Mouse (Mus musculus) thymus, adult 2 months (tissue): Measurements from ENCODE around the gene Gadd45g. TPM values are rescaled to one million over a fixed set of nuclear protein-coding genes. Genes with fewer than 3 reads are reported as not detected.

Experiments used
- DNase-seq: peaks from one replicate; pipeline ENCODE4 v3.0.0; 2021
- H3K27ac ChIP-seq: fragments of 200-500 bp; 2 replicates; pipeline ENCODE4 v1.5.1; 2012; ENCODE audit warnings: low read length, control low read depth; ENCODE audit not compliant: control insufficient read depth, insufficient read depth
- H3K27me3 ChIP-seq: fragments of 200-500 bp; 2 replicates; pipeline ENCODE4 v1.6.1; 2012; ENCODE audit warnings: mild to moderate bottlenecking, low read length, moderate library complexity, mixed read lengths; ENCODE audit not compliant: control insufficient read depth, insufficient read depth
- H3K36me3 ChIP-seq: fragments of 200-500 bp; 2 replicates; pipeline ENCODE4 v1.6.1; 2012; ENCODE audit warnings: mild to moderate bottlenecking, low read length, moderate library complexity; ENCODE audit not compliant: control insufficient read depth, insufficient read depth
- H3K4me1 ChIP-seq: fragments of 200-500 bp; replicated peaks from 2 replicates; pipeline ENCODE4 v1.6.1; 2012; ENCODE audit warnings: low read length; ENCODE audit not compliant: control insufficient read depth, insufficient read depth
- H3K4me3 ChIP-seq: fragments of 200-500 bp; 2 replicates; pipeline ENCODE4 v1.5.1; 2012; ENCODE audit warnings: mild to moderate bottlenecking, low read length, control low read depth, moderate library complexity; ENCODE audit not compliant: control insufficient read depth, insufficient read depth
- CTCF ChIP-seq: fragments of 200-500 bp; IDR thresholded peaks from 2 replicates; pipeline ENCODE4 v1.5.1; 2012; ENCODE audit warnings: mild to moderate bottlenecking, control low read depth, low read length, moderate library complexity, borderline replicate concordance; ENCODE audit not compliant: control insufficient read depth, poor library complexity, insufficient read depth; ENCODE audit errors: extremely low read depth
- POLR2A ChIP-seq: fragments of 200-500 bp; IDR thresholded peaks from 2 replicates; pipeline ENCODE4 v1.6.1; 2012; ENCODE audit warnings: mild to moderate bottlenecking, low read length, control low read depth, moderate library complexity; ENCODE audit not compliant: control insufficient read depth, poor library complexity, insufficient read depth; ENCODE audit errors: extremely low read depth
- WGBS: fragments of 180-500 bp; shearing (Covaris S2); methylation state at CpG from one replicate; pipeline ENCODE4 v1.1.7; 2018; 5-methylcytosine and 5-hydroxymethylcytosine counted together
- polyA plus RNA-seq: library from polyadenylated mRNA; depleted of rRNA; stranded (reverse); fragments of >200 nt; gene quantifications from 2 replicates; pipeline ENCODE4 v1.2.3, GENCODE M21; 2012

Gene Gadd45g
- polyA plus RNA-seq, 1 experiment: 16.2 TPM

- WGBS: 83% methylated on average over 7 of the region's 7 CpGs
Observed at GRCm38 (mm10) chr13:51852560-51853190, 6.2 kb downstream of the Gadd45g start.

GRCm38 (mm10) chr13:51853301-51854243 lies 7.1 kb downstream of the Gadd45g start:
- Histone ChIP-seq H3K36me3 (no peaks in the 10 kb centered on the region), H3K27me3 (no peaks in the 10 kb centered on the region), H3K4me3 (no peak overlapping the region), H3K4me1 (peaks cover 13% of the 10 kb centered on the region), H3K27ac (no peak overlapping the region)
- TF ChIP-seq POLR2A (no peak), CTCF (no peak)
- WGBS: 71% methylated on average over 16 of the region's 16 CpGs
- DNase-seq: no peak

More at GRCm38 (mm10) chr13:51852560-51853190, 6.2 kb downstream of the Gadd45g start:
- Histone ChIP-seq H3K27ac (no peak overlapping the region), H3K27me3 (no peaks in the 10 kb centered on the region), H3K36me3 (no peaks in the 10 kb centered on the region), H3K4me3 (no peak overlapping the region), H3K4me1 (peaks cover 14% of the 10 kb centered on the region)
- DNase-seq: no peak
- TF ChIP-seq POLR2A: no peak
- TF ChIP-seq CTCF: no peak

GRCm38 (mm10) chr13:51855584-51855983 lies 9.1 kb downstream of the Gadd45g start:
- H3K27me3 ChIP-seq: no peaks in the 10 kb centered on the region
- no peak overlapping the region for H3K27ac ChIP-seq
- 52% methylated on average over 5 of the region's 5 CpGs for whole genome bisulfite sequencing
- TF ChIP-seq CTCF (no peak), POLR2A (no peak)
- H3K36me3 ChIP-seq: no peaks in the 10 kb centered on the region
- no peak for DNase-seq
- H3K4me1 ChIP-seq: peaks cover 5% of the 10 kb centered on the region
- H3K4me3 ChIP-seq: no peak overlapping the region

- H3K27me3 ChIP-seq: no peaks in the 10 kb centered on the region
- 89% methylated on average over 5 of the region's 5 CpGs for WGBS
- no peak for DNase-seq
- no peaks in the 10 kb centered on the region for H3K36me3 ChIP-seq
- peaks cover 5% of the 10 kb centered on the region for H3K4me1 ChIP-seq
- H3K27ac ChIP-seq: no peak overlapping the region
- no peak for TF ChIP-seq POLR2A
- H3K4me3 ChIP-seq: no peak overlapping the region
Observed at GRCm38 (mm10) chr13:51857156-51857555, 10.7 kb downstream of the Gadd45g start.

GRCm38 (mm10) chr13:51858475-51858874 lies 12.0 kb downstream of the Gadd45g start:
- WGBS: 93% methylated on average over 4 of the region's 4 CpGs
- Histone ChIP-seq H3K4me1 (peaks cover 3% of the 10 kb centered on the region), H3K36me3 (no peaks in the 10 kb centered on the region), H3K4me3 (no peak overlapping the region), H3K27me3 (no peaks in the 10 kb centered on the region), H3K27ac (no peak overlapping the region)
- DNase-seq: no peak
- TF ChIP-seq POLR2A (no peak), CTCF (no peak)

- TF ChIP-seq POLR2A (no peak), CTCF (no peak)
- WGBS: 93% methylated on average over 8 of the region's 8 CpGs
- no peaks in the 10 kb centered on the region for H3K4me1 ChIP-seq
- no peaks in the 10 kb centered on the region for H3K36me3 ChIP-seq
- DNase-seq: no peak
- no peak overlapping the region for H3K27ac ChIP-seq
- H3K27me3 ChIP-seq: no peaks in the 10 kb centered on the region
- no peak overlapping the region for H3K4me3 ChIP-seq
Observed at GRCm38 (mm10) chr13:51859174-51859573, 12.7 kb downstream of the Gadd45g start.

- H3K27ac ChIP-seq: no peak overlapping the region
- H3K27me3 ChIP-seq: no peaks in the 10 kb centered on the region
- no peak overlapping the region for H3K4me3 ChIP-seq
- no peak for TF ChIP-seq POLR2A
- no peak for TF ChIP-seq CTCF
- 20% methylated on average over 3 of the region's 3 CpGs for WGBS
- no peaks in the 10 kb centered on the region for H3K36me3 ChIP-seq
- no peaks in the 10 kb centered on the region for H3K4me1 ChIP-seq
- no peak for DNase-seq
Observed at GRCm38 (mm10) chr13:51859798-51860197, 13.3 kb downstream of the Gadd45g start.
